Mouse (Mus musculus) bone marrow, adult 2 months (tissue): ENCODE data around the gene Ruvbl2.

ENCODE experiments used
- CTCF ChIP-seq: fragments of 200-500 bp; IDR thresholded peaks from 2 replicates; pipeline ENCODE4 v1.5.1; 2011; ENCODE audit warnings: low read length, control low read depth; ENCODE audit not compliant: control insufficient read depth, insufficient read depth
- POLR2A ChIP-seq: fragments of 200-500 bp; IDR thresholded peaks from 2 replicates; pipeline ENCODE4 v1.6.1; 2011; ENCODE audit warnings: low read depth, mild to moderate bottlenecking, control low read depth, low read length, borderline replicate concordance; ENCODE audit not compliant: control insufficient read depth

GRCm38 (mm10) chr7:45466283-45467089 lies 28.6 kb upstream of the Ruvbl2 start, which contains the start of gene Bax:
- TF ChIP-seq CTCF = no peak
- peak; percentile 88; the same call in 1 of the 2 replicates for TF ChIP-seq POLR2A
